Mouse (Mus musculus) heart, embryonic 14.5 days (tissue): ENCODE data around the gene H2-T22. TPM values are rescaled to one million over a fixed set of nuclear protein-coding genes. Genes with fewer than 3 reads are reported as not detected.
"Not testable (repeated sequence)": the region's sequence is repeated elsewhere in the genome, so short reads cannot be mapped to it uniquely, and the experiment has no call there.

Experiments used
- ATAC-seq: fragments of 200-750 bp; cut with Nextera tagmentation; 2 replicates; pipeline ENCODE4 v1.8.0; 2017; ENCODE audit warnings: low read depth, moderate TSS enrichment; ENCODE audit not compliant: insufficient number of reproducible peaks, insufficient read depth, low FRiP score
- H3K27ac ChIP-seq, 2 experiments: fragments of 200-500 bp in 1 of 2; fragments of 300-500 bp in 1 of 2; sonication (generic) in 1 of 2; replicated peaks in 1 of 2; 2 replicates each; pipeline ENCODE4 v1.5.1; 2012 to 2014; ENCODE audit warnings: low read depth in 2 of 2, low read length in 2 of 2, control low read depth in 1 of 2, mild to moderate bottlenecking in 1 of 2, mixed read lengths in 1 of 2; ENCODE audit not compliant: control insufficient read depth in 1 of 2, insufficient read depth in 1 of 2
- H3K27me3 ChIP-seq: fragments of 300-500 bp; sonication (generic); 2 replicates; pipeline ENCODE4 v1.6.1; 2014; ENCODE audit warnings: mild to moderate bottlenecking, low read length, control low read depth; ENCODE audit not compliant: control insufficient read depth, insufficient read depth
- H3K36me3 ChIP-seq: fragments of 300-500 bp; sonication (generic); 2 replicates; pipeline ENCODE4 v1.6.1; 2014; ENCODE audit warnings: mild to moderate bottlenecking, control low read depth, low read length, mixed read lengths; ENCODE audit not compliant: control insufficient read depth, insufficient read depth
- H3K4me1 ChIP-seq, 2 experiments: fragments of 200-500 bp in 1 of 2; fragments of 300-500 bp in 1 of 2; sonication (generic) in 1 of 2; 2 replicates each; pipeline ENCODE4 v1.6.1; 2012 to 2014; ENCODE audit warnings: low read length in 2 of 2, control low read depth in 1 of 2, mixed read lengths in 1 of 2; ENCODE audit not compliant: control insufficient read depth in 2 of 2, insufficient read depth in 2 of 2
- H3K4me2 ChIP-seq: fragments of 300-500 bp; sonication (generic); 2 replicates; pipeline ENCODE4 v1.6.1; 2014; ENCODE audit warnings: mild to moderate bottlenecking, low read length
- H3K4me3 ChIP-seq, 2 experiments: fragments of 200-500 bp in 1 of 2; fragments of 300-500 bp in 1 of 2; sonication (generic) in 1 of 2; 2 replicates each; pipeline ENCODE4 v1.5.1; 2012 to 2014; ENCODE audit warnings: low read length in 2 of 2, mild to moderate bottlenecking in 2 of 2, control low read depth in 1 of 2, low read depth in 1 of 2, moderate library complexity in 1 of 2; ENCODE audit not compliant: control insufficient read depth in 1 of 2, insufficient read depth in 1 of 2
- H3K9ac ChIP-seq: fragments of 300-500 bp; sonication (generic); 2 replicates; pipeline ENCODE4 v1.6.1; 2014; ENCODE audit warnings: mild to moderate bottlenecking, low read length
- H3K9me3 ChIP-seq: fragments of 300-500 bp; sonication (generic); 2 replicates; pipeline ENCODE4 v1.6.1; 2016; ENCODE audit warnings: low read length, control low read depth; ENCODE audit not compliant: control insufficient read depth
- WGBS: fragments of 180-500 bp; shearing (Covaris S2); extraction: QIAGEN DNeasy Blood & Tissue Kit; methylation state at CpG from one replicate; pipeline ENCODE4 v1.1.7; 2014; 5-methylcytosine and 5-hydroxymethylcytosine counted together
- polyA plus RNA-seq: library from polyadenylated mRNA; unstranded; fragments of >200 nt; fragmentation: Nextera tagmentation; extraction: Ambion mirVana; gene quantifications from 2 replicates; pipeline ENCODE4 v1.2.1, GENCODE M21; 2014

H2-T22 gene
- polyA plus RNA-seq, 1 experiment from 2014 or later: 7.4 TPM

DNA sequence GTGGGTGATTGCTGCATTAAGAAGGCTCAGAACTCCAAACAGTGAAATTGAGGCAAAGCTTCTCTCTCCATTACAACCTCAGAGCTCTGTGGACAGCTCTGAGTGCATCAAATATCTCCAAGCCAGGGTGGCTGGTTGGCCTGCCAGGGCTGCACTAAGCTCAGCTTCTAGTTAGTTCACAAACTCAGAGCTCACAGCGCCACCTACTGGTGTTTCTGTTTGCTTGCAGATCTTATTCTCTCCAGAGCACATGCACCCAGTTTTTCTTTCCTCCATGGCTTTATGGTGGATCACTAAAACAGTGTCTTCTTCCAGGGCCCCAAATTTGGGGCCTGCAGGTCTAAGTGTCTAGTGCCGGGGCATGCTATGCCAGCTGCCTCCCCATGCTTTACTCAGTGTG, 18.3 kb upstream of the H2-T22 start:
- Histone ChIP-seq H3K4me3 (no peak overlapping the region), H3K27ac (no peak overlapping the region), H3K27me3 (no peaks in the 10 kb centered on the region), H3K36me3 (no peaks in the 10 kb centered on the region), H3K4me1 (no peaks in the 10 kb centered on the region), H3K9me3 (no peaks in the 10 kb centered on the region), H3K4me2 (no peak overlapping the region), H3K9ac (no peak overlapping the region)
- ATAC-seq: no peak
- 20% methylated on average over 2 of the region's 2 CpGs for WGBS

DNA sequence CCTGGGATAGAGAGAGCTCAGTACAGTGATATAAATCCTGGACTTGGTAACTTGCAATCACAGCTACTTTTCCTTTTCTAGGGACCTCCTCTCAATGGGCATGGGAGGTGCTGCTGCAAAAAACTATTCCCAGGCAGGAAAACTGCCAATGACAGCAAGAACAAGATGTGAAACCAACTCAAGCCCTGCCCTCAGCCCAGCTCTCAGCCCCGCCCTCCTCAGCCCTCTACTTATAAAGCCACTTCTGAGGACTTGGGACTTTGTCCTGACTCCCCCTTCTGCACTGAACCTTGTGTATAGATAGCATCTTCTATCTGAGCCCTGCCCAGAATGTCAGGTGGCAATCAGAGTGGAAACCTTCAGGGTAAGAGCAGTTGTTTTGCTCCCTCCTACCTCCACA, 15.8 kb upstream of the H2-T22 start, which contains the start of gene Gm11127:
Gene Gm11127, minus strand, starts transcription at position 10 of the 400 bp plus-strand sequence.
- 67% methylated on average over 1 of the region's 1 CpGs for WGBS
- not testable (repeated sequence) for H3K9me3 ChIP-seq, H3K4me2 ChIP-seq, ATAC-seq, H3K9ac ChIP-seq, H3K27ac ChIP-seq, H3K4me3 ChIP-seq, H3K27me3 ChIP-seq, H3K36me3 ChIP-seq, H3K4me1 ChIP-seq

- H3K4me3 ChIP-seq, H3K9me3 ChIP-seq, ATAC-seq, H3K4me2 ChIP-seq, H3K9ac ChIP-seq, H3K36me3 ChIP-seq, H3K4me1 ChIP-seq, H3K27ac ChIP-seq, H3K27me3 ChIP-seq: not testable (repeated sequence)
- 86% methylated on average over 23 of the region's 25 CpGs for WGBS
These were observed 15.4 kb upstream of the H2-T22 start for GRCm38 (mm10) chr17:36057927-36058326.

- no peak for ATAC-seq
- Histone ChIP-seq H3K4me1 (peaks cover 0 to 5% of the 10 kb centered on the region in 2 experiments; a peak in 1 of 4 replicates), H3K36me3 (no peaks in the 10 kb centered on the region), H3K9me3 (no peaks in the 10 kb centered on the region), H3K27me3 (no peaks in the 10 kb centered on the region), H3K4me2 (peak overlapping the region; percentile 74), H3K9ac (peak overlapping the region; percentile 68; the same call in 1 of the 2 replicates), H3K27ac (no peak overlapping the region; a peak in 1 of 4 replicates), H3K4me3 (peak overlapping the region; percentile 41 to 58)
- WGBS: 82% methylated on average over 3 of the region's 3 CpGs
These were observed 739 bp upstream of the H2-T22 start for GRCm38 (mm10) chr17:36043286-36043685.

DNA sequence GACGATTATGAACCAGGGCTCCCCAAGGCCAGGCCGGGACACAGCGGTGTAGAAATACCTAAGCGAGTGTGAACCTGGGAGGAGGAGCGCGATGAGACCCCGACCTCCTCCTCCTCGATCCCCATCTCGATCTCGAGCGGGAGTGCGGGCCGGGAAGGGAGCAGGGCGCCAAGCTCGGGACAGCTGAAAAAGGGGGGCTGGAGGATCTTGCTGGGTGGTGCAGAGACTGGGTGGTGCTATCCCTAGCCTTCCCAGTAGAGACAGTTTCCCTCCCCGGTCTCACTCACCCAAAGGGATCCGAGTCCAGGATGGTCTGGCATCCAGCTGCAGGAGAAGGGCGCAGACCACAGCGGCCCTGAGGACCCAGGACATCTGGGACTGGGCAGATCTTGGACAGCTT, 492 bp downstream of the H2-T22 start:
- not testable (repeated sequence) for H3K27me3 ChIP-seq
- 0% methylated on average over 19 of the region's 19 CpGs for WGBS
- peak; percentile 58 for ATAC-seq

GRCm38 (mm10) chr17:36040604-36041003, 1.9 kb downstream of the H2-T22 start:
- ATAC-seq, H3K4me3 ChIP-seq, H3K27me3 ChIP-seq, H3K36me3 ChIP-seq, H3K27ac ChIP-seq, H3K9me3 ChIP-seq, H3K4me1 ChIP-seq, H3K4me2 ChIP-seq, H3K9ac ChIP-seq: not testable (repeated sequence)
- WGBS: 74% methylated on average over 2 of the region's 2 CpGs

More for the DNA sequence above, 492 bp downstream of the H2-T22 start:
- not testable (repeated sequence) for H3K4me1 ChIP-seq, H3K27ac ChIP-seq, H3K36me3 ChIP-seq, H3K9me3 ChIP-seq
- H3K4me3 ChIP-seq: peak overlapping the region; percentile 41 to 58
- H3K9ac ChIP-seq: peak overlapping the region; percentile 68
- peak overlapping the region; percentile 74 for H3K4me2 ChIP-seq

DNA sequence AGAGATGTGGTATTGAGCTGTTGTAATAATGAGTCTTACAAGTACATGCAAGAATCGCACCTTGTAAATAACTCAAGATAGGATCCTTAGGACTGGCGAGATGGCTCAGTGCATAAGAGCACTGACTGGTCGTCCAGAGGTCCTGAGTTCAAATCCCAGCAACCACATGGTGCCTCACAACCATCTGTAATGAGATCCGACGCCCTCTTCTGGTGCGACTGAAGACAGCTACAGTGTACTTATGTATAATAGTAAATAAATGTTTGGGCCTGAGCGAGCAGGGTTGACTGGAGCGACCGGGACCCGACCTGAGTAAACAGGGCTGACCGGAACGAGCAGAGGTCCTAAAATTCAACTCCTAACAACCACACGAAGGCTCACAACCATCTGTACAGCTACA, 6.4 kb downstream of the H2-T22 start:
- H3K27me3 ChIP-seq, H3K27ac ChIP-seq: not testable (repeated sequence)

DNA sequence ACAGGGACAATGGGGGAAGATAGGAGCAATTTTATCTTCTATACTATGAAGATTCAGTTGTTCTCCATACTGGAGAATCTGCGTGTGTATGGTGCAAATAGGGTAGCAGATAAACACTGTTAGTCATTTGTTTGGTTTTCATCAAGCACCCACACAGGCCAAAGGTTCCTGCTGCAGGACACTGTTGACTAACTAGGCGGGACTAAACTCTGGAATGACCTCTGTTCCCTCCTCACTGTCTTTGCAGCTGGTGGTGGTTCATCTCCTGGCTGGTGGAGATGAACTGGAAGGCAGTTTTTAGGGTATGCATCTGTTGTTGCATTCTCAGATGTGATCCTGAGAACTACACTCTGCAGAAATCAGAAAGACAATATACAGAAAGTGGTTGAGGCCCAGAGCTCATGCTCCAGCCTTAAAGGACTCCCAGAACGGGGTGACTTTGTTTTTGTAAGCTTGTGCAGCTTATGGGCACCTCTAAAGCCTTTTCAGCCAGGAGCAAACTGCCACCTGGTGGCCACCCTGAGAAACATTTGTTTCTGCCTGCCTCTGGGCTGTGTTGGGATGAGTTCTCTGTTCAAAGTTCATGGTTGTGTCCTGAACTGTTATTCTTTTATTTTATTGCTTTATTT, 7.4 kb downstream of the H2-T22 start:
- not testable (repeated sequence) for H3K36me3 ChIP-seq, H3K27me3 ChIP-seq, H3K4me1 ChIP-seq, H3K4me2 ChIP-seq, H3K9me3 ChIP-seq, H3K4me3 ChIP-seq, H3K27ac ChIP-seq, H3K9ac ChIP-seq, ATAC-seq
- WGBS: 26% methylated on average over 3 of the region's 3 CpGs

More for the DNA sequence above, 6.4 kb downstream of the H2-T22 start:
- H3K36me3 ChIP-seq, ATAC-seq, H3K4me2 ChIP-seq, H3K9ac ChIP-seq, H3K4me3 ChIP-seq, H3K4me1 ChIP-seq, H3K9me3 ChIP-seq: not testable (repeated sequence)
- 79% methylated on average over 13 of the region's 13 CpGs for whole genome bisulfite sequencing
